30 mouse cellular contexts compared by ENCODE assay signal in genomic region chr9:110199870-110200269, GRCm38 (mm10). TPM values are rescaled to one million over a fixed set of nuclear protein-coding genes. Genes with fewer than 3 reads are reported as not detected.
A peak's percentile ranks its signal among the peaks of the same experiment; 100 is the strongest.
DNase-seq lines count a peak whose midpoint lies in the region; ATAC-seq and TF ChIP-seq lines count a peak whose summit lies in the region.
"Had no signal": no experiment of that assay in that cellular context is flagged by ENCODE, and none has a peak within 500 bp of the region (broad histone marks: within the 10 kb centered on the region; RNA-seq: fewer than 3 reads in every experiment).

No protein-coding gene starts in this region.

- H3K27me3 ChIP-seq in heart, embryonic 12.5 days (replicated peaks), result no peaks in the 10 kb centered on the region
- no peaks in the 10 kb centered on the region for H3K27me3 ChIP-seq in liver, embryonic 12.5 days (replicated peaks)
- H3K27me3 ChIP-seq: kidney, embryonic 15.5 days; limb, embryonic 15.5 days; midbrain, embryonic 15.5 days; neural tube, embryonic 15.5 days; stomach, embryonic 15.5 days had no signal

- no peak overlapping the region for H3K4me2 ChIP-seq in heart, embryonic 12.5 days
- H3K4me2 ChIP-seq in liver, embryonic 12.5 days, result no peak overlapping the region
- H3K4me2 ChIP-seq: hindbrain, embryonic 14.5 days; kidney, embryonic 15.5 days; limb, embryonic 15.5 days; midbrain, embryonic 15.5 days; neural tube, embryonic 15.5 days; stomach, embryonic 15.5 days had no signal

- H3K36me3 ChIP-seq in heart, embryonic 12.5 days, result peaks cover 68% of the 10 kb centered on the region
- H3K36me3 ChIP-seq in liver, embryonic 12.5 days, result peaks cover 82% of the 10 kb centered on the region

- no peak overlapping the region; the same call in 1 of the 2 replicates for H3K9ac ChIP-seq in heart, embryonic 12.5 days
- no peak overlapping the region for H3K9ac ChIP-seq in liver, embryonic 12.5 days
- H3K9ac ChIP-seq: hindbrain, embryonic 14.5 days; kidney, embryonic 15.5 days; limb, embryonic 15.5 days; liver, embryonic 14.5 days; midbrain, embryonic 15.5 days; neural tube, embryonic 15.5 days; stomach, embryonic 15.5 days had no signal

- peaks cover 10% of the 10 kb centered on the region for H3K4me1 ChIP-seq in heart, embryonic 12.5 days (replicated peaks)
- peaks cover 3% of the 10 kb centered on the region for H3K4me1 ChIP-seq in cortical plate, adult 2 months (ENCODE audit: control insufficient read depth, insufficient read depth, low read length)
- H3K4me1 ChIP-seq in liver, embryonic 12.5 days, result no peaks in the 10 kb centered on the region
- H3K4me1 ChIP-seq: kidney, embryonic 15.5 days; limb, embryonic 15.5 days; midbrain, embryonic 15.5 days; neural tube, embryonic 15.5 days; stomach, embryonic 15.5 days had no signal

- TF ChIP-seq POLR2A in cortical plate, adult 2 months (IDR thresholded peaks at IDR 0.05; ENCODE audit: extremely low read depth, insufficient read depth, low read length), result no peak

- no peaks in the 10 kb centered on the region for H3K9me3 ChIP-seq in heart, embryonic 12.5 days (replicated peaks)
- H3K9me3 ChIP-seq in liver, embryonic 12.5 days (replicated peaks), result no peaks in the 10 kb centered on the region
- H3K9me3 ChIP-seq: kidney, embryonic 15.5 days; limb, embryonic 15.5 days; midbrain, embryonic 15.5 days; neural tube, embryonic 15.5 days; stomach, embryonic 15.5 days had no signal

- intact Hi-C loops in left cerebral cortex, adult 2 months (cut with DNase I), result no loop called here
- intact Hi-C loops in left cerebral cortex, postnatal 4 days (cut with DNase I), result no loop called here

- 70% methylated on average over 2 of the region's 2 CpGs for WGBS in heart, embryonic 12.5 days
- 60% methylated on average over 2 of the region's 2 CpGs for WGBS in liver, embryonic 12.5 days (ENCODE audit: insufficient replicate concordance)

- no peak for TF ChIP-seq CTCF in left cerebral cortex, adult 2 months (IDR thresholded peaks at IDR 0.05)
- TF ChIP-seq CTCF in cortical plate, adult 2 months (IDR thresholded peaks at IDR 0.05; ENCODE audit: extremely low read depth, insufficient read depth, low read length), result no peak

- H3K27ac ChIP-seq in heart, embryonic 12.5 days (ENCODE audit: poor library complexity, severe bottlenecking), result peak overlapping the region; percentile 23; the same call in 1 of the 2 replicates
- H3K27ac ChIP-seq in left cerebral cortex, adult 2 months, result peak overlapping the region; percentile 36
- H3K27ac ChIP-seq in cortical plate, adult 2 months (ENCODE audit: insufficient read depth, low read length), result peak overlapping the region; percentile 58; the same call in 1 of the 2 replicates
- no peak overlapping the region for H3K27ac ChIP-seq in liver, embryonic 12.5 days
- H3K27ac ChIP-seq: hindbrain, embryonic 14.5 days; kidney, embryonic 15.5 days; layer of hippocampus, adult 2 months; limb, embryonic 15.5 days; liver, embryonic 14.5 days; macrophage; midbrain, embryonic 15.5 days; neural tube, embryonic 15.5 days; stomach, embryonic 15.5 days had no signal

- ATAC-seq in heart, embryonic 12.5 days (ENCODE audit: insufficient number of reproducible peaks, low FRiP score), result no peak
- ATAC-seq in liver, embryonic 12.5 days, result no peak
- ATAC-seq: forebrain, embryonic 16.5 days; intestine, postnatal 0 days; midbrain, embryonic 15.5 days had no signal

- H3K4me3 ChIP-seq in heart, embryonic 12.5 days, result no peak overlapping the region
- H3K4me3 ChIP-seq in left cerebral cortex, adult 2 months, result no peak overlapping the region
- H3K4me3 ChIP-seq in cortical plate, adult 2 months (ENCODE audit: insufficient read depth, low read length), result no peak overlapping the region
- H3K4me3 ChIP-seq in liver, embryonic 12.5 days, result no peak overlapping the region
- H3K4me3 ChIP-seq: erythroblast, embryonic 14.5 days; kidney, embryonic 15.5 days; layer of hippocampus, adult 2 months; limb, embryonic 15.5 days; midbrain, embryonic 15.5 days; neural tube, embryonic 15.5 days; stomach, embryonic 15.5 days had no signal

- DNase-seq in heart, adult 8-10 months (ENCODE audit: low spot score), result no peak
- DNase-seq in left cerebral cortex, adult 2 months (ENCODE audit: extremely low spot score in 1 of 2, low spot score in 2 of 2), result no peak
- no peak for DNase-seq in left cerebral cortex, postnatal 4 days
- DNase-seq in cerebellum, adult 9-11 months, result no peak
- DNase-seq: adrenal gland, postnatal 10 days; B cell, adult 2 months; cerebellum, adult 11-12 months; cerebellum, postnatal 10 days; gastrocnemius, postnatal 10 days; heart, adult 18-20 months; heart, postnatal 36 days; kidney, postnatal 36 days; lung, adult 2 months; lung, postnatal 10 days; right cerebral cortex, postnatal 25 days had no signal

RNA-seq across cellular contexts. Expression of gene Cspg5, which starts 43.7 kb away (rescaled TPM):
- polyA plus RNA-seq in heart, embryonic 12.5 days (2016; fragmentation: Nextera tagmentation; extraction: Ambion mirVana), result 1.9 and 2.1 TPM in 2 replicates
- under 1 TPM; 0.12 to 0.41 (median 0.19) TPM for total RNA-seq in heart, adult 8-10 months (2022)
- 100 to 1,000 TPM; 352 to 356 TPM for total RNA-seq in left cerebral cortex, adult 2 months (2021)
- total RNA-seq in left cerebral cortex, postnatal 4 days (2021), result 100 to 1,000 TPM; 420 to 463 TPM
- 382 and 388 TPM in 2 replicates for polyA plus RNA-seq in cortical plate, adult 2 months (2012; rRNA removed)
- polyA plus RNA-seq in liver, embryonic 12.5 days (2016; fragmentation: Nextera tagmentation; extraction: Ambion mirVana), result 0.19 and 0.31 TPM in 2 replicates

Comparison
In these comparisons a context has a peak if more than half of its experiments do, and no peak if none do; other contexts are left out.
1. RNA of gene Cspg5, which starts 43.7 kb away (total RNA-seq): 420 to 463 TPM in left cerebral cortex, postnatal 4 days and 352 to 356 TPM in left cerebral cortex, adult 2 months; 0.12 to 0.41 TPM in heart, adult 8-10 months; every median in the first group is over 100 times any median in the second.